Mouse (Mus musculus): Measurements from ENCODE around the gene Ccdc57.

DNA sequence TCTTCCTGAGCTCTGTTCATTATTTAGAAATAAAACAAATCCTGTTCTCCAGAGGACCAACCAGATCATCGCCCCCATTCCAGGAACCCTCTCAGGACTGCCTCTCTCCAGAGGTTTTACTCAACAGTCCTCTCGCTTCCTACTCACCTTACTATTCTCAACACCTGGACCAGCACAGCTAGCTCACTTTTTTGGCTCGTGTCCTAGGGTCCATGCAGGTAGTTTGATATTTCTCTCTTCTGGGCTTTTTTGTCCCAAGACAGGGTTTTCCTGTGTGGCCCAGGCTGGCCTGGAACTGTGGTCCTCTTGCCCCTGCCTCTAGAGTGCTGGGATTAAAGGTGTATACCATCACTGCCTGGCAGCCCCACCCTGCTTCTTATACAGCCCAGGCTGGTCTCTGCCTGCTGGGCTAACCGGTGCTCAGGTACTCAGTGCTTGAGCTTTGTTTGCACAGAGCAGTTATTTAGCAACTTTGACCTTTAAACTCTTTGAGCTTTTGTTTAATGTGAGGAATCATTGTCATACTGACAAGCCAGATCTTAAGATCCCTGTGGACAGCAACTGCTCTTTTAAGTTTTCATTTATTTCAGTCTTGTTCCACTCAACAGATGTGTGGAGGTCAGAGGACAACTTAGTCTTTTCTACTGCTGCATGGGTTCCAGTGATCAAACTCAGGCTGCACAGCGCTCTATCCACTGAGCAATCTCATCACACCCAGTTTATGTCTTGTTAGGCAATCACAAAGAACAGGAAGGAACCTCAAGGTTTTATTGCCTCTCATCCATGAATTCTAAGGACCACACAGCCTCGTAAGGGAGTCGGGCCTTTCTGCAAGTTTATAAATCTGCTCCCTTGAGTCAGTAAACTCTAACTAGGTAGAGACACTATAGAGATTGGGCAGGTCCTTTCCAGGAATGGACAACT, 127.0 kb downstream of the Ccdc57 start:
- no peak for TF ChIP-seq GATA1 (IDR thresholded peaks at IDR 0.05; ENCODE audit: borderline replicate concordance, low read length)
- TF ChIP-seq FLI1 (IDR thresholded peaks at IDR 0.05; ENCODE audit: low read length): no peak
